Comparison of ENCODE assay signal across 9 mouse cellular contexts in the genomic region with DNA sequence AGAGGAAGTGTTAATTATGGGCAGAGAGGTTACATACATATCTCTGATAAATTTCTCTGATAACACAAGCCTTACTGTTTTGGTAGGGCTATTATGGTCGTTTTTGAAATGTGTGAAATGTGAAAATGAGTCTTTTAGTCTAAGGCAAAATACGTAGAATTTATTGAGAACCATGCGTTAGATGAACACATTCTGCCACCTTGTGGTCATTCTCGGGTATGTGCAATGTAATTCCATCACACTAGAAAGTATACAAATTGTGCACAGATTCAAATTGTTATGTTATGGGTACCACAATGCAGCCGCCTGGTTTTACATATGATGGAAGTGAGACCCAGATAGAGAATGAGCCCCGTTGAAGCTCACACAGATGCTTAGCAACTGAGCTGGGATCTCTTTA.
A peak's percentile ranks its signal among the peaks of the same experiment; 100 is the strongest.
DNase-seq lines count a peak whose midpoint lies in the region; ATAC-seq and TF ChIP-seq lines count a peak whose summit lies in the region.
"Had no signal": no experiment of that assay in that cellular context is flagged by ENCODE, and none has a peak within 500 bp of the region (broad histone marks: within the 10 kb centered on the region; RNA-seq: fewer than 3 reads in every experiment).

No protein-coding gene starts in this region.

- H3K36me3 ChIP-seq in heart, adult 2 months (ENCODE audit: control insufficient read depth, insufficient read depth, low read length), result no peaks in the 10 kb centered on the region
- no peaks in the 10 kb centered on the region for H3K36me3 ChIP-seq in midbrain, embryonic 14.5 days (ENCODE audit: control insufficient read depth, insufficient read depth, low read length)
- H3K36me3 ChIP-seq in midbrain, embryonic 13.5 days, result no peaks in the 10 kb centered on the region
- H3K36me3 ChIP-seq: lung, embryonic 15.5 days had no signal

- no peak overlapping the region for H3K9ac ChIP-seq in heart, adult 2 months (ENCODE audit: low read depth, low read length)
- H3K9ac ChIP-seq in midbrain, embryonic 14.5 days (replicated peaks; ENCODE audit: low read length), result no peak overlapping the region
- H3K9ac ChIP-seq in midbrain, embryonic 13.5 days (replicated peaks), result no peak overlapping the region
- H3K9ac ChIP-seq: lung, embryonic 15.5 days had no signal

- no peak for DNase-seq in heart, adult 2 months
- DNase-seq in heart, adult 8-10 months (ENCODE audit: low spot score), result no peak
- DNase-seq in midbrain, embryonic 14.5 days, result peak; percentile 80
- peak; percentile 3 for DNase-seq in embryo, embryonic 11.5 days (ENCODE audit: low read depth, low spot score)
- DNase-seq in retina, postnatal 1 day, result peak; percentile 44
- no peak for DNase-seq in urinary bladder, postnatal 10 days (ENCODE audit: low spot score)

- ATAC-seq in midbrain, embryonic 14.5 days (ENCODE audit: low FRiP score, low TSS enrichment), result no peak
- ATAC-seq in midbrain, embryonic 13.5 days, result no peak
- ATAC-seq in erythroblast, adult 5-6 weeks (replicated peaks; ENCODE audit: low FRiP score, poor library complexity, severe bottlenecking), result no peak

- H3K27me3 ChIP-seq in heart, adult 2 months (ENCODE audit: control insufficient read depth, insufficient read depth, low read length), result no peaks in the 10 kb centered on the region
- no peaks in the 10 kb centered on the region for H3K27me3 ChIP-seq in midbrain, embryonic 14.5 days (ENCODE audit: control insufficient read depth, insufficient read depth, low read length)
- H3K27me3 ChIP-seq in midbrain, embryonic 13.5 days, result no peaks in the 10 kb centered on the region
- H3K27me3 ChIP-seq: lung, embryonic 15.5 days had no signal

- H3K9me3 ChIP-seq in midbrain, embryonic 14.5 days (ENCODE audit: control insufficient read depth, low read length), result no peaks in the 10 kb centered on the region
- H3K9me3 ChIP-seq in midbrain, embryonic 13.5 days, result no peaks in the 10 kb centered on the region
- H3K9me3 ChIP-seq: lung, embryonic 15.5 days had no signal

- no peak for TF ChIP-seq POLR2A in heart, adult 2 months (IDR thresholded peaks at IDR 0.05; ENCODE audit: insufficient read depth, low read depth, low read length)

- 11% methylated on average over 6 of the region's 6 CpGs for WGBS in heart, adult 2 months
- WGBS in midbrain, embryonic 14.5 days, result 14% methylated on average over 6 of the region's 6 CpGs
- WGBS in midbrain, embryonic 13.5 days, result 13% methylated on average over 6 of the region's 6 CpGs

- no peak overlapping the region for H3K27ac ChIP-seq in heart, adult 2 months
- H3K27ac ChIP-seq in midbrain, embryonic 14.5 days (replicated peaks; ENCODE audit: low read depth, low read length), result no peak overlapping the region
- no peak overlapping the region for H3K27ac ChIP-seq in midbrain, embryonic 13.5 days
- H3K27ac ChIP-seq: lung, embryonic 15.5 days had no signal

- intact Hi-C loops in heart, adult 2 months (cut with DNase I), result loop anchor here (5.0 kb wide), 1 partner anchor 544 kb away; no protein-coding TSS in a partner anchor

- TF ChIP-seq EP300 in heart, adult 2 months (IDR thresholded peaks at IDR 0.05; ENCODE audit: insufficient read depth, low read depth, low read length), result no peak

- no peaks in the 10 kb centered on the region for H3K4me1 ChIP-seq in heart, adult 2 months (ENCODE audit: control insufficient read depth, insufficient read depth, low read length)
- H3K4me1 ChIP-seq in midbrain, embryonic 14.5 days (ENCODE audit: control insufficient read depth, insufficient read depth, low read length), result no peaks in the 10 kb centered on the region
- H3K4me1 ChIP-seq in midbrain, embryonic 13.5 days (replicated peaks), result no peaks in the 10 kb centered on the region
- H3K4me1 ChIP-seq: lung, embryonic 15.5 days had no signal

- no peak overlapping the region for H3K4me2 ChIP-seq in midbrain, embryonic 14.5 days (ENCODE audit: low read length)
- no peak overlapping the region for H3K4me2 ChIP-seq in midbrain, embryonic 13.5 days (replicated peaks)
- H3K4me2 ChIP-seq: lung, embryonic 15.5 days had no signal

- H3K4me3 ChIP-seq in heart, adult 2 months, result no peak overlapping the region
- H3K4me3 ChIP-seq in midbrain, embryonic 14.5 days (replicated peaks; ENCODE audit: low read depth, low read length), result no peak overlapping the region
- H3K4me3 ChIP-seq in midbrain, embryonic 13.5 days (replicated peaks), result no peak overlapping the region
- H3K4me3 ChIP-seq: lung, embryonic 15.5 days had no signal

- peak; percentile 68 for TF ChIP-seq CTCF in heart, adult 2 months (IDR thresholded peaks at IDR 0.05)

- no peaks in the 10 kb centered on the region for H3K79me2 ChIP-seq in heart, adult 2 months (replicated peaks; ENCODE audit: control insufficient read depth, insufficient read depth, low read length)

Comparison
In these comparisons a context has a peak if more than half of its experiments do, and no peak if none do; other contexts are left out.
1. DNase-seq: peak in midbrain, embryonic 14.5 days (single experiment), embryo, embryonic 11.5 days (single experiment) and retina, postnatal 1 day (single experiment); none in heart, adult 2 months (0 of 2), heart, adult 8-10 months (single experiment) and urinary bladder, postnatal 10 days (single experiment).